Mouse (Mus musculus) hindbrain, embryonic 13.5 days (tissue): ENCODE measurements around the gene Rnf220. TPM values are rescaled to one million over a fixed set of nuclear protein-coding genes. Genes with fewer than 3 reads are reported as not detected.

Source experiments
- ATAC-seq: fragments of 200-750 bp; cut with Nextera tagmentation; 2 replicates; pipeline ENCODE4 v1.8.0; 2017; ENCODE audit warnings: moderate TSS enrichment; ENCODE audit not compliant: low FRiP score
- H3K27ac ChIP-seq: fragments of 300-500 bp; sonication (generic); 2 replicates; pipeline ENCODE4 v1.5.1; 2015; ENCODE audit warnings: inconsistent platforms, mild to moderate bottlenecking, moderate library complexity
- H3K27me3 ChIP-seq: fragments of 300-500 bp; sonication (generic); 2 replicates; pipeline ENCODE4 v1.6.1; 2015; ENCODE audit warnings: mild to moderate bottlenecking, inconsistent platforms
- H3K36me3 ChIP-seq: fragments of 300-500 bp; sonication (generic); 2 replicates; pipeline ENCODE4 v1.6.1; 2015; ENCODE audit warnings: mild to moderate bottlenecking, inconsistent platforms
- H3K4me1 ChIP-seq: fragments of 300-500 bp; sonication (generic); replicated peaks from 2 replicates; pipeline ENCODE4 v1.6.1; 2015; ENCODE audit warnings: inconsistent platforms
- H3K4me2 ChIP-seq: fragments of 300-500 bp; sonication (generic); 2 replicates; pipeline ENCODE4 v1.6.1; 2015; ENCODE audit warnings: inconsistent platforms, mild to moderate bottlenecking, moderate library complexity
- H3K4me3 ChIP-seq: fragments of 300-500 bp; sonication (generic); 2 replicates; pipeline ENCODE4 v1.5.1; 2015; ENCODE audit warnings: mild to moderate bottlenecking, inconsistent platforms
- H3K9ac ChIP-seq: fragments of 300-500 bp; sonication (generic); 2 replicates; pipeline ENCODE4 v1.6.1; 2015; ENCODE audit warnings: mild to moderate bottlenecking, inconsistent platforms
- H3K9me3 ChIP-seq: fragments of 300-500 bp; sonication (generic); 2 replicates; pipeline ENCODE4 v1.6.1; 2016; ENCODE audit warnings: inconsistent platforms
- WGBS: fragments of 180-500 bp; shearing (Covaris S2); methylation state at CpG from one replicate; pipeline ENCODE4 v1.1.7; 2015; 5-methylcytosine and 5-hydroxymethylcytosine counted together
- polyA plus RNA-seq: library from polyadenylated mRNA; unstranded; fragments of >200 nt; fragmentation: Nextera tagmentation; extraction: Ambion mirVana; gene quantifications from 2 replicates; pipeline ENCODE4 v1.2.1, GENCODE M21; 2015

The Rnf220 gene
- polyA plus RNA-seq, 1 experiment from 2014 or later = 102 TPM

- peaks cover 76% of the 10 kb centered on the region for H3K36me3 ChIP-seq
- H3K27ac ChIP-seq = peak overlapping the region; percentile 60; the same call in 1 of the 2 replicates
- WGBS = 58% methylated on average over 19 of the region's 19 CpGs
- peaks cover 96% of the 10 kb centered on the region for H3K4me1 ChIP-seq
- no peak overlapping the region for H3K4me2 ChIP-seq
- no peaks in the 10 kb centered on the region for H3K9me3 ChIP-seq
- 0 out of 2 replicates have a peak overlapping the region, but pooled peaks have one; percentile 26 for H3K9ac ChIP-seq
- H3K27me3 ChIP-seq = 0 out of 2 replicates have a peak, but pooled peaks cover 4% of the 10 kb centered on the region
- ATAC-seq = no peak
- no peak overlapping the region for H3K4me3 ChIP-seq
Observed at GRCm38 (mm10) chr4:117281090-117281845, 215.6 kb downstream of the Rnf220 start.

- WGBS = 81% methylated on average over 8 of the region's 8 CpGs
- peak overlapping the region; percentile 60 for H3K27ac ChIP-seq
- peaks cover 76% of the 10 kb centered on the region for H3K36me3 ChIP-seq
- no peak overlapping the region for H3K9ac ChIP-seq
- H3K4me1 ChIP-seq = peaks cover 95% of the 10 kb centered on the region
- H3K4me3 ChIP-seq = no peak overlapping the region
- 0 out of 2 replicates have a peak, but pooled peaks cover 4% of the 10 kb centered on the region for H3K27me3 ChIP-seq
- ATAC-seq = no peak
- H3K9me3 ChIP-seq = no peaks in the 10 kb centered on the region
- H3K4me2 ChIP-seq = no peak overlapping the region
Observed at GRCm38 (mm10) chr4:117280397-117280930, 216.4 kb downstream of the Rnf220 start.

- Histone ChIP-seq H3K4me1 (peaks cover 83% of the 10 kb centered on the region), H3K4me2 (no peak overlapping the region), H3K4me3 (no peak overlapping the region), H3K36me3 (peaks cover 76% of the 10 kb centered on the region), H3K9ac (0 out of 2 replicates have a peak overlapping the region, but pooled peaks have one; percentile 35), H3K27me3 (no peaks in the 10 kb centered on the region), H3K27ac (0 out of 2 replicates have a peak overlapping the region, but pooled peaks have one; percentile 74), H3K9me3 (no peaks in the 10 kb centered on the region)
- ATAC-seq = no peak
- WGBS = 77% methylated on average over 2 of the region's 2 CpGs
Observed at GRCm38 (mm10) chr4:117279253-117279642, 217.6 kb downstream of the Rnf220 start.

GRCm38 (mm10) chr4:117278381-117279252 is 218.2 kb downstream of the Rnf220 start:
- H3K9me3 ChIP-seq = no peaks in the 10 kb centered on the region
- ATAC-seq = no peak
- H3K27me3 ChIP-seq = no peaks in the 10 kb centered on the region
- no peak overlapping the region for H3K9ac ChIP-seq
- no peak overlapping the region for H3K4me2 ChIP-seq
- peaks cover 75% of the 10 kb centered on the region for H3K36me3 ChIP-seq
- H3K4me3 ChIP-seq = no peak overlapping the region
- peak overlapping the region; percentile 74 for H3K27ac ChIP-seq
- peaks cover 77% of the 10 kb centered on the region for H3K4me1 ChIP-seq
- WGBS = 61% methylated on average over 10 of the region's 10 CpGs

GRCm38 (mm10) chr4:117277687-117278086 is 219.2 kb downstream of the Rnf220 start:
- H3K4me1 ChIP-seq = peaks cover 74% of the 10 kb centered on the region
- peaks cover 75% of the 10 kb centered on the region for H3K36me3 ChIP-seq
- peak overlapping the region; percentile 74 for H3K27ac ChIP-seq
- no peak overlapping the region for H3K4me2 ChIP-seq
- no peak overlapping the region for H3K4me3 ChIP-seq
- no peak for ATAC-seq
- no peaks in the 10 kb centered on the region for H3K9me3 ChIP-seq
- H3K27me3 ChIP-seq = no peaks in the 10 kb centered on the region
- H3K9ac ChIP-seq = no peak overlapping the region
- WGBS = 90% methylated on average over 6 of the region's 7 CpGs

GRCm38 (mm10) chr4:117277021-117277420 is 219.8 kb downstream of the Rnf220 start:
- H3K4me2 ChIP-seq = no peak overlapping the region
- no peaks in the 10 kb centered on the region for H3K9me3 ChIP-seq
- peak overlapping the region; percentile 74 for H3K27ac ChIP-seq
- WGBS = 67% methylated on average over 13 of the region's 13 CpGs
- no peak for ATAC-seq
- H3K9ac ChIP-seq = no peak overlapping the region; the same call in 1 of the 2 replicates
- no peaks in the 10 kb centered on the region for H3K27me3 ChIP-seq
- H3K4me1 ChIP-seq = peaks cover 74% of the 10 kb centered on the region
- no peak overlapping the region for H3K4me3 ChIP-seq
- peaks cover 79% of the 10 kb centered on the region for H3K36me3 ChIP-seq

- no peaks in the 10 kb centered on the region for H3K9me3 ChIP-seq
- ATAC-seq = peak; percentile 29; the same call in 1 of the 2 replicates
- no peaks in the 10 kb centered on the region for H3K27me3 ChIP-seq
- 63% methylated on average over 17 of the region's 17 CpGs for WGBS
- H3K4me2 ChIP-seq = no peak overlapping the region
- H3K9ac ChIP-seq = no peak overlapping the region; the same call in 1 of the 2 replicates
- H3K36me3 ChIP-seq = peaks cover 80% of the 10 kb centered on the region
- peak overlapping the region; percentile 74 for H3K27ac ChIP-seq
- no peak overlapping the region for H3K4me3 ChIP-seq
- peaks cover 74% of the 10 kb centered on the region for H3K4me1 ChIP-seq
Observed at GRCm38 (mm10) chr4:117276281-117276711, 220.6 kb downstream of the Rnf220 start.

GRCm38 (mm10) chr4:117274720-117275119 is 222.1 kb downstream of the Rnf220 start:
- peaks cover 63% of the 10 kb centered on the region for H3K4me1 ChIP-seq
- 95% methylated on average over 4 of the region's 4 CpGs for WGBS
- H3K4me3 ChIP-seq = no peak overlapping the region
- H3K9ac ChIP-seq = no peak overlapping the region
- ATAC-seq = no peak
- no peak overlapping the region for H3K27ac ChIP-seq
- H3K9me3 ChIP-seq = no peaks in the 10 kb centered on the region
- no peak overlapping the region for H3K4me2 ChIP-seq
- H3K27me3 ChIP-seq = 0 out of 2 replicates have a peak, but pooled peaks cover 1% of the 10 kb centered on the region
- H3K36me3 ChIP-seq = peaks cover 78% of the 10 kb centered on the region

GRCm38 (mm10) chr4:117272459-117272858 is 224.4 kb downstream of the Rnf220 start:
- H3K27ac ChIP-seq = peak overlapping the region; percentile 68
- H3K4me2 ChIP-seq = no peak overlapping the region
- H3K4me1 ChIP-seq = peaks cover 41% of the 10 kb centered on the region
- peaks cover 58% of the 10 kb centered on the region for H3K36me3 ChIP-seq
- WGBS = 11% methylated on average over 12 of the region's 12 CpGs
- no peak overlapping the region for H3K4me3 ChIP-seq
- H3K27me3 ChIP-seq = peaks cover 11% of the 10 kb centered on the region
- 0 out of 2 replicates have a peak overlapping the region, but pooled peaks have one; percentile 15 for H3K9ac ChIP-seq
- ATAC-seq = no peak
- H3K9me3 ChIP-seq = no peaks in the 10 kb centered on the region

GRCm38 (mm10) chr4:117270278-117270677 is 226.6 kb downstream of the Rnf220 start:
- Histone ChIP-seq H3K27ac (no peak overlapping the region), H3K36me3 (peaks cover 37% of the 10 kb centered on the region)

GRCm38 (mm10) chr4:117267831-117268437 is 228.9 kb downstream of the Rnf220 start:
- H3K27ac ChIP-seq = no peak overlapping the region
- H3K27me3 ChIP-seq = peaks cover 18% of the 10 kb centered on the region
- no peak for ATAC-seq
- H3K4me3 ChIP-seq = no peak overlapping the region
- no peaks in the 10 kb centered on the region for H3K9me3 ChIP-seq
- H3K9ac ChIP-seq = no peak overlapping the region
- WGBS = 89% methylated on average over 25 of the region's 25 CpGs
- H3K4me1 ChIP-seq = peaks cover 19% of the 10 kb centered on the region
- H3K4me2 ChIP-seq = no peak overlapping the region
- H3K36me3 ChIP-seq = peaks cover 17% of the 10 kb centered on the region

More at GRCm38 (mm10) chr4:117270278-117270677, 226.6 kb downstream of the Rnf220 start:
- peaks cover 18% of the 10 kb centered on the region for H3K27me3 ChIP-seq
- no peak overlapping the region for H3K4me3 ChIP-seq
- WGBS = 16% methylated on average over 6 of the region's 6 CpGs
- peak; percentile 53 for ATAC-seq
- H3K4me2 ChIP-seq = no peak overlapping the region
- peaks cover 22% of the 10 kb centered on the region for H3K4me1 ChIP-seq
- H3K9me3 ChIP-seq = no peaks in the 10 kb centered on the region
- no peak overlapping the region for H3K9ac ChIP-seq
